Comparison of ENCODE assay signal across 12 mouse cellular contexts in the genomic region with DNA sequence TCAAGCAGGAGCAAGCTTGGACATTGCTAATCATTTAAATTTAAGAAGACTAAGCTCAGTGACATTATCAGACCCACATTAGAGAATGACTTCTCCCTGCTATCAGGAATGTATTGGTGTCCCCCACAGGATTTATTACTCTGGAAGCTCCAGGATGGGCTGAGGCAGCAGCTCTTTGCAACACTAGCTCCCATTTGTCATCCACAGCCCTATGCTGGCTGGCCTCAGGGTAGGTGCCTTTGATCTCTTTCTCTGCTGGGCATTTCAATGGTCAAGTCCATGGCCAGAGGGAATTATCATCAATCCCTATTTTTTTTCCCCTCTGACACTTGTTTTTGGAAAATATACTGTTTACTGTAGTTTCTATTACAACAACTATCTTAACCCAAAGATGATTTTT.
"Had no signal": no experiment of that assay in that cellular context is flagged by ENCODE, and none has a peak within 500 bp of the region (broad histone marks: within the 10 kb centered on the region; RNA-seq: fewer than 3 reads in every experiment).

No protein-coding gene starts in this region.

- DNase-seq: kidney, adult 18-20 months; kidney, adult 9 months; kidney, postnatal 25 days; layer of hippocampus, adult 9-11 months; layer of hippocampus, postnatal 36 days; liver, embryonic 13.5 days; lung, adult 2 months; lung, postnatal 36 days; midbrain, embryonic 14.5 days; right cerebral cortex, postnatal 4 days; thymus, adult 2 months; thymus, postnatal 25 days had no signal
